ENCODE assay signal across 9 mouse cellular contexts in genomic region chr12:8798486-8799020, GRCm38 (mm10). TPM values are rescaled to one million over a fixed set of nuclear protein-coding genes. Genes with fewer than 3 reads are reported as not detected.
DNase-seq lines count a peak whose midpoint lies in the region; ATAC-seq and TF ChIP-seq lines count a peak whose summit lies in the region.
"Had no signal": no experiment of that assay in that cellular context is flagged by ENCODE, and none has a peak within 500 bp of the region (broad histone marks: within the 10 kb centered on the region; RNA-seq: fewer than 3 reads in every experiment).

No protein-coding gene starts in this region.

- H3K9me3 ChIP-seq in embryonic facial prominence, embryonic 11.5 days (replicated peaks; ENCODE audit: control insufficient read depth, low read length), result no peaks in the 10 kb centered on the region
- no peaks in the 10 kb centered on the region for H3K9me3 ChIP-seq in embryonic facial prominence, embryonic 14.5 days (ENCODE audit: control insufficient read depth, low read length)
- no peaks in the 10 kb centered on the region for H3K9me3 ChIP-seq in lung, embryonic 14.5 days (ENCODE audit: low read depth, low read length)
- H3K9me3 ChIP-seq in hindbrain, embryonic 11.5 days (ENCODE audit: control insufficient read depth, low read length), result no peaks in the 10 kb centered on the region

- peak; percentile 33 for DNase-seq in embryonic facial prominence, embryonic 11.5 days (ENCODE audit: low spot score)
- DNase-seq in embryonic facial prominence, embryonic 14.5 days (ENCODE audit: low spot score), result peak; percentile 56
- DNase-seq in kidney, adult 2 months, result peak; percentile 46
- DNase-seq in lung, embryonic 14.5 days, result peak; percentile 64
- DNase-seq in ovary, adult 18-20 months (ENCODE audit: low spot score), result no peak
- no peak for DNase-seq in hindbrain, embryonic 11.5 days (ENCODE audit: low spot score)
- DNase-seq in urinary bladder, adult 2 months (ENCODE audit: low spot score), result no peak
- DNase-seq: cerebellum, adult 8-10 months had no signal

- no peaks in the 10 kb centered on the region; the same call in 1 of the 2 replicates for H3K36me3 ChIP-seq in embryonic facial prominence, embryonic 11.5 days (replicated peaks; ENCODE audit: control insufficient read depth, insufficient read depth, low read depth, low read length)
- H3K36me3 ChIP-seq in embryonic facial prominence, embryonic 14.5 days (ENCODE audit: control insufficient read depth, insufficient read depth, low read length), result peaks cover 21% of the 10 kb centered on the region
- no peaks in the 10 kb centered on the region for H3K36me3 ChIP-seq in kidney, adult 2 months (ENCODE audit: control insufficient read depth, insufficient read depth, low read length)
- peaks cover 16% of the 10 kb centered on the region; the same call in 1 of the 2 replicates for H3K36me3 ChIP-seq in lung, embryonic 14.5 days (ENCODE audit: insufficient read depth)
- 0 out of 2 replicates have a peak, but pooled peaks cover 3% of the 10 kb centered on the region for H3K36me3 ChIP-seq in hindbrain, embryonic 11.5 days (ENCODE audit: control insufficient read depth, insufficient read depth, low read length)

- WGBS in embryonic facial prominence, embryonic 11.5 days, result 47% methylated on average over 9 of the region's 9 CpGs
- 32% methylated on average over 9 of the region's 9 CpGs for WGBS in embryonic facial prominence, embryonic 14.5 days
- WGBS in kidney, adult 2 months, result 33% methylated on average over 9 of the region's 9 CpGs
- WGBS in lung, embryonic 14.5 days, result 30% methylated on average over 9 of the region's 9 CpGs
- 58% methylated on average over 9 of the region's 9 CpGs for WGBS in hindbrain, embryonic 11.5 days

- H3K27me3 ChIP-seq in embryonic facial prominence, embryonic 11.5 days (ENCODE audit: control insufficient read depth, insufficient read depth, low read length), result no peaks in the 10 kb centered on the region
- no peaks in the 10 kb centered on the region for H3K27me3 ChIP-seq in embryonic facial prominence, embryonic 14.5 days (replicated peaks; ENCODE audit: control insufficient read depth, insufficient read depth, low read length)
- no peaks in the 10 kb centered on the region for H3K27me3 ChIP-seq in kidney, adult 2 months (replicated peaks; ENCODE audit: control insufficient read depth, insufficient read depth, low read length)
- H3K27me3 ChIP-seq in lung, embryonic 14.5 days (ENCODE audit: insufficient read depth, low read length), result no peaks in the 10 kb centered on the region
- H3K27me3 ChIP-seq in hindbrain, embryonic 11.5 days (ENCODE audit: control insufficient read depth, insufficient read depth, low read length), result no peaks in the 10 kb centered on the region

- no peak overlapping the region for H3K9ac ChIP-seq in embryonic facial prominence, embryonic 11.5 days (replicated peaks; ENCODE audit: low read length)
- H3K9ac ChIP-seq in embryonic facial prominence, embryonic 14.5 days (ENCODE audit: low read depth, low read length), result no peak overlapping the region
- no peak overlapping the region for H3K9ac ChIP-seq in lung, embryonic 14.5 days
- no peak overlapping the region for H3K9ac ChIP-seq in hindbrain, embryonic 11.5 days (ENCODE audit: low read depth, low read length)

- TF ChIP-seq POLR2A in kidney, adult 2 months (IDR thresholded peaks at IDR 0.05; ENCODE audit: low read depth, low read length), result no peak

- H3K4me3 ChIP-seq in embryonic facial prominence, embryonic 11.5 days (ENCODE audit: low read depth, low read length), result no peak overlapping the region
- no peak overlapping the region for H3K4me3 ChIP-seq in embryonic facial prominence, embryonic 14.5 days (ENCODE audit: low read depth, low read length)
- no peak overlapping the region for H3K4me3 ChIP-seq in kidney, adult 2 months (ENCODE audit: insufficient read depth, low read depth, low read length)
- no peak overlapping the region for H3K4me3 ChIP-seq in lung, embryonic 14.5 days (ENCODE audit: low read depth, low read length)
- no peak overlapping the region for H3K4me3 ChIP-seq in hindbrain, embryonic 11.5 days (ENCODE audit: low read depth, low read length)

- no peak for ATAC-seq in embryonic facial prominence, embryonic 11.5 days (replicated peaks; ENCODE audit: insufficient number of reproducible peaks, low FRiP score, low TSS enrichment, low read depth)
- peak; percentile 45; the same call in 1 of the 2 replicates for ATAC-seq in embryonic facial prominence, embryonic 14.5 days (ENCODE audit: low read depth)
- peak; percentile 67 for ATAC-seq in lung, embryonic 14.5 days (ENCODE audit: insufficient read depth)
- ATAC-seq in megakaryocyte-erythroid progenitor cell, adult 5-6 weeks (replicated peaks; ENCODE audit: low FRiP score, low TSS enrichment, poor library complexity, severe bottlenecking), result no peak
- ATAC-seq in hindbrain, embryonic 11.5 days (ENCODE audit: low FRiP score), result no peak

- no peak for TF ChIP-seq CTCF in kidney, adult 2 months (conservative IDR thresholded peaks at IDR 0.05; ENCODE audit: insufficient read depth, insufficient read length, low read depth, low read length)
- TF ChIP-seq CTCF in lung, embryonic 14.5 days (IDR thresholded peaks at IDR 0.05; ENCODE audit: low read depth), result no peak

- peaks cover 2% of the 10 kb centered on the region; the same call in 1 of the 2 replicates for H3K4me1 ChIP-seq in embryonic facial prominence, embryonic 11.5 days (ENCODE audit: control insufficient read depth, insufficient read depth, low read length)
- H3K4me1 ChIP-seq in embryonic facial prominence, embryonic 14.5 days (ENCODE audit: control insufficient read depth, insufficient read depth, low read length), result peaks cover 23% of the 10 kb centered on the region
- no peaks in the 10 kb centered on the region; the same call in 1 of the 2 replicates for H3K4me1 ChIP-seq in kidney, adult 2 months (ENCODE audit: control insufficient read depth, insufficient read depth, low read length)
- peaks cover 14% of the 10 kb centered on the region; the same call in 1 of the 2 replicates for H3K4me1 ChIP-seq in lung, embryonic 14.5 days (ENCODE audit: insufficient read depth)
- H3K4me1 ChIP-seq in hindbrain, embryonic 11.5 days (replicated peaks; ENCODE audit: control insufficient read depth, insufficient read depth, low read length), result no peaks in the 10 kb centered on the region

- H3K4me2 ChIP-seq in embryonic facial prominence, embryonic 11.5 days (ENCODE audit: low read depth, low read length), result no peak overlapping the region
- no peak overlapping the region; the same call in 1 of the 2 replicates for H3K4me2 ChIP-seq in embryonic facial prominence, embryonic 14.5 days (ENCODE audit: low read depth, low read length)
- no peak overlapping the region for H3K4me2 ChIP-seq in lung, embryonic 14.5 days
- H3K4me2 ChIP-seq in hindbrain, embryonic 11.5 days (replicated peaks; ENCODE audit: low read depth, low read length), result no peak overlapping the region

- H3K27ac ChIP-seq in embryonic facial prominence, embryonic 11.5 days (replicated peaks; ENCODE audit: low read depth, low read length), result no peak overlapping the region
- peak overlapping the region; percentile 68 for H3K27ac ChIP-seq in embryonic facial prominence, embryonic 14.5 days (replicated peaks; ENCODE audit: low read depth, low read length)
- H3K27ac ChIP-seq in kidney, adult 2 months (ENCODE audit: insufficient read depth, low read depth, low read length), result peak overlapping the region; percentile 45; the same call in 1 of the 2 replicates
- H3K27ac ChIP-seq in lung, embryonic 14.5 days (ENCODE audit: low read depth), result peak overlapping the region; percentile 87
- no peak overlapping the region for H3K27ac ChIP-seq in hindbrain, embryonic 11.5 days (ENCODE audit: low read depth, low read length)

RNA-seq across cellular contexts. Expression of gene Sdc1, which starts 27.4 kb away (rescaled TPM):
- 120 and 128 TPM in 2 replicates for polyA plus RNA-seq in embryonic facial prominence, embryonic 11.5 days (2014; fragmentation: Nextera tagmentation; extraction: Ambion mirVana)
- polyA plus RNA-seq in embryonic facial prominence, embryonic 14.5 days (2014; fragmentation: Nextera tagmentation; extraction: Ambion mirVana), result 113 and 143 TPM in 2 replicates
- polyA plus RNA-seq in kidney, adult 2 months (2012; rRNA removed), result 13.3 and 18.5 TPM in 2 replicates
- polyA plus RNA-seq in lung, embryonic 14.5 days (2014; fragmentation: Nextera tagmentation; extraction: Ambion mirVana), result 101 TPM in 2 replicates
- 2.0 and 3.1 TPM in 2 replicates for total RNA-seq in megakaryocyte-erythroid progenitor cell, adult 5-6 weeks (2014; fragmentation: Nextera tagmentation)
- 1.8 and 2.4 TPM in 2 replicates for total RNA-seq in megakaryocyte-erythroid progenitor cell, adult 5-6 weeks (2017)
- polyA plus RNA-seq in hindbrain, embryonic 11.5 days (2014; fragmentation: Nextera tagmentation; extraction: Ambion mirVana), result 49.3 and 62.4 TPM in 2 replicates
- polyA plus RNA-seq in urinary bladder, adult 2 months (2012; rRNA removed), result 231 TPM in 2 replicates

Comparison
In these comparisons a context has a peak if more than half of its experiments do, and no peak if none do; other contexts are left out.
1. ATAC-seq: peak in embryonic facial prominence, embryonic 14.5 days (single experiment) and lung, embryonic 14.5 days (single experiment); none in embryonic facial prominence, embryonic 11.5 days (single experiment), megakaryocyte-erythroid progenitor cell, adult 5-6 weeks (single experiment) and hindbrain, embryonic 11.5 days (single experiment).
2. H3K27ac ChIP-seq: peak in embryonic facial prominence, embryonic 14.5 days (single experiment), kidney, adult 2 months (single experiment) and lung, embryonic 14.5 days (single experiment); none in embryonic facial prominence, embryonic 11.5 days (single experiment) and hindbrain, embryonic 11.5 days (single experiment).
3. DNase-seq: peak in embryonic facial prominence, embryonic 11.5 days (single experiment), embryonic facial prominence, embryonic 14.5 days (single experiment), kidney, adult 2 months (single experiment) and lung, embryonic 14.5 days (single experiment); none in ovary, adult 18-20 months (single experiment), hindbrain, embryonic 11.5 days (single experiment) and urinary bladder, adult 2 months (single experiment).